Mouse (Mus musculus) kidney, adult 18-20 months (tissue): ENCODE measurements at regions not wholly inside any gene's neighbourhood (a gene's known extent, or its start where the extent isn't known, plus 50 kb on each side); places are given as distances from the start of the nearest gene placed in this dataset.
A peak's percentile ranks its signal among the peaks of the same experiment; 100 is the strongest.
"Not testable (repeated sequence)": the region's sequence is repeated elsewhere in the genome, so short reads cannot be mapped to it uniquely, and the experiment has no call there.

Experiments
- DNase-seq: peaks from one replicate; pipeline ENCODE4 v3.0.0; 2021

- DNase-seq: no peak
Measured at GRCm38 (mm10) chr2:160507816-160508564, 137.7 kb upstream of the Top1 start.

GRCm38 (mm10) chr2:160510159-160510558, 135.5 kb upstream of the Top1 start:
- DNase-seq: no peak

GRCm38 (mm10) chr2:160510635-160511421, 134.9 kb upstream of the Top1 start:
- no peak for DNase-seq

- no peak for DNase-seq
Measured at GRCm38 (mm10) chr2:160515621-160516020, 130.1 kb upstream of the Top1 start.

GRCm38 (mm10) chr2:160516526-160516925, 129.2 kb upstream of the Top1 start:
- no peak for DNase-seq

- DNase-seq: peak; percentile 3
Measured at GRCm38 (mm10) chr2:160525301-160526205, 120.1 kb upstream of the Top1 start.

- peak; percentile 5 for DNase-seq
Measured at GRCm38 (mm10) chr2:160526377-160527125, 119.1 kb upstream of the Top1 start.

GRCm38 (mm10) chr2:160529306-160529705, 116.4 kb upstream of the Top1 start:
- no peak for DNase-seq

- DNase-seq: no peak
Measured at GRCm38 (mm10) chr2:160530377-160530776, 115.3 kb upstream of the Top1 start.

GRCm38 (mm10) chr2:160537319-160537719, 108.4 kb upstream of the Top1 start:
- no peak for DNase-seq

GRCm38 (mm10) chr2:160545527-160545926, 100.2 kb upstream of the Top1 start:
- no peak for DNase-seq

GRCm38 (mm10) chr2:160552121-160552669, 93.5 kb upstream of the Top1 start:
- DNase-seq: no peak

- DNase-seq: no peak
Measured at GRCm38 (mm10) chr2:160561711-160562110, 84.0 kb upstream of the Top1 start.

- no peak for DNase-seq
Measured at GRCm38 (mm10) chr2:160567813-160568212, 77.9 kb upstream of the Top1 start.

GRCm38 (mm10) chr2:160569496-160569895, 76.2 kb upstream of the Top1 start:
- DNase-seq: no peak

GRCm38 (mm10) chr2:160578384-160579320, 67.0 kb upstream of the Top1 start:
- DNase-seq: peak; percentile 82

- DNase-seq: no peak
Measured at GRCm38 (mm10) chr2:160580250-160580649, 65.4 kb upstream of the Top1 start.

GRCm38 (mm10) chr2:160581029-160581428, 64.7 kb upstream of the Top1 start:
- DNase-seq: no peak

GRCm38 (mm10) chr2:160583034-160583433, 62.7 kb upstream of the Top1 start:
- not testable (repeated sequence) for DNase-seq

GRCm38 (mm10) chr2:160583506-160583905, 62.2 kb upstream of the Top1 start:
- DNase-seq: no peak

GRCm38 (mm10) chr2:160584568-160584967, 61.1 kb upstream of the Top1 start:
- no peak for DNase-seq
